Mouse (Mus musculus): ENCODE results near the gene Babam2.

Babam2 gene

DNA sequence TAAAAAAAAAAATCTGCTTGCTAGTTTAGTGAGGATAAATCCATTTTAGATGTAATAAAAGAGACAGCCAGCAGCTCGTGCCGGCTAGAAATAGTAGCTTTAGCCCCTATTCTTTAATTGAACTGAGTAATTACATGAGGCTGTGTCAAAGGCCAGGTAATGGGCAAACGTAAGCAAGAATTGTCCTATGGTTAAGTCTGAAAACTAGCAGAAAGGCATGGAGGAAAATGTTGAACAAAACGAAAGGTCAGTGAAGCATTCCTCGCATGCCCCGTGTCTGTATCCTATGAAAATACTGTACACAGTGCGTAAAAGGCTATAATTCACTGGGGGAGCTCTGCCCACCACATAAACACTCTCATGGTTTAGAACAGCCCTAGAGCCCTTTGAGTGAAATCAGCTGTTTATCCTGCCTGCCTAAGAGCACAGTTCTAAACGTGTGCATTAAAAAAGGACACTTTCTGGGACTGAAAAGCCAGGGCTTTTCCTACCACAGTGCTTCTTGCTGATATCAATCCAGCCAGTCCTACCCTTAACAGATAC lies 361.8 kb downstream of the Babam2 start:
- no peak for DNase-seq

DNA sequence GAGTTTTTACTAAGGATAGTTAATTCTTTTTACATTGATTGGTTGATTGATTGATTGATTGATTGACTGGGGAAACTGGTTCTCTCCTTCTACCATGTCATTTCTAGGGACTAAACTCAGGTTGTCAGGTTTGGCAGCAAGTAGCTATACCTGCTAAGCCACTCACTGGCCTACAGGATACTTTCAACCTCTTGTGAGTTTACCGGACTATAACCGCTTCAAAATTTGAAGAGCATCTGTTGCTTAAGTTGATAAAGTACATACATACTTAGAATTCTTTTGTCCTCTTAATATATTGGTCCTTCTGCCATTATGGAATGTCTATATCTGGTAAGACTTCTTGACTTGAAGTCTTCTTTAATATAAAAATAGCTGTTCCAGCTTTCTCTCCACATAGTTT lies 363.0 kb downstream of the Babam2 start:
- DNase-seq = no peak

- no peak for DNase-seq
Measured at GRCm38 (mm10) chr5:32061854-32062253, 364.4 kb downstream of the Babam2 start.

GRCm38 (mm10) chr5:32064341-32065105 lies 367.0 kb downstream of the Babam2 start:
- no peak for DNase-seq

DNA sequence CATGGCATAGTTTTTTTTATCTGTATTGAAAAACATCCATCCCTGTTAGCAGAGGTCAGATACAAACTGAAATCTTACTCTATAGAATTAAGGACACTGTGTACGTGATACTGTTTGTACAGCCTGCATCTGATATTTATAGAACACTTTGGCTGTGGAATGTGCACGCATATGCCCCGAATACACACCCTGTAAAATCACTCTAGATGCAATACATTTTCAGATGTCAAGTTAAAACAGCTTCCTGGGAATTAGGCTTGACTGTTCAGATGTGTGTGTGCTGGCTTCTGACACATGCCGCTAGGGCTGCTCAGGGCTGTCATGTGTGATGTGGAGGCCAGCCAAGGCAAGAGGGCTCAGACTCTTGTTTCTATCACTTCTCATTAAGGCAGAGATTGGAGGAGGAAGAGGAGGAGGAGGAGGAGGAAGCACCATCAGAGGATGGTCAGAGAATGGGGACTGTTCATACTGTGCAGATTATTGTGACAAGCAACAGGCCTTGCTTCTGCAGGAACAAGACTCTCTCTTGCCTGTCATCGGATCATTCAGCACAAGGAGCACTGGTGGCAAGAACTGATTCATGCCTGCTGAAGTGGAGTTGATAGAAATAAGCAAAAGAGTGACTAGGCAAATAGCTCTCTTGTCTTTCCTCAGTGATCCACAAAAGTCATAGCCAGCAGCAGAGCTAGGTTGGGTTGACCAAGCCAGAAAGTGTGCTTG lies 368.7 kb downstream of the Babam2 start:
- DNase-seq = no peak

DNA sequence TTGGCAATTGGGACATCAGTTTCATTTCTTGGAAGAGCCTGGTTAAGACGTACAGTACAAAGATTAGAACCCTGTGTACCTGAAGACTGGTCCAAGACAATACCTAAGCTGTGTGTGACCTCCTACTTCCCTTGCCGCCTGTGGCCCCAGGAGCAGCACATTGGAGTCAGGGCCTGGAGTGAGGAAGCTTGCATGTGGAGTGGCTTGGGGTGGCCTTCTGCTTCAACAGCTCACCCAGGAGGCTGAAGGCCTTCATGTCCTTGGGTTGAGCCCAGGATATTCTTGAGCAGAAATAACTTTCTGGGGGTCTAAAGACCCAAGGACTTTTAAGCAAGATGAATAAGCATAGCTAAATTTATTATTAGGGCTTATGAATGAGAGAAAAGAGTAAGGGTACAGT lies 369.4 kb downstream of the Babam2 start:
- no peak for DNase-seq

DNA sequence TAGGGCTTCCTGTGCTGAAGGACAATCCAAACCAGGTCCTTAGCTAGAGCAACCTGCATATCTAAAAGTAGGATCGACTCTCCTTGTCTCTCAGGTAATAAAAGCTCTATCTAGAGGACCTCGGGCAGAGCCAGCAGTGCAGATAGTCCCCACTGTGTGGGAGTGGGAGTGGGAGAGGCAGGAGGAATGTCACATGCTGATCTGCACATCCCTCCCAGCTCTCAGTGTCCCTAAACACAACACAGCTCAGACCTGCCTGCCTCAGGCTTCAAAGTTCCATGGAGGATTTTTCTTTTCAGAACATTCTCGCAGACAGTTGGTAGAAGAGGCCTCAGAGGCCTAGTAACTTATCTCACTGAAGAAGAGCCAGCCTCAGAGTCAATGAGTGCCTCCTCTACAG lies 371.1 kb downstream of the Babam2 start:
- no peak for DNase-seq

DNA sequence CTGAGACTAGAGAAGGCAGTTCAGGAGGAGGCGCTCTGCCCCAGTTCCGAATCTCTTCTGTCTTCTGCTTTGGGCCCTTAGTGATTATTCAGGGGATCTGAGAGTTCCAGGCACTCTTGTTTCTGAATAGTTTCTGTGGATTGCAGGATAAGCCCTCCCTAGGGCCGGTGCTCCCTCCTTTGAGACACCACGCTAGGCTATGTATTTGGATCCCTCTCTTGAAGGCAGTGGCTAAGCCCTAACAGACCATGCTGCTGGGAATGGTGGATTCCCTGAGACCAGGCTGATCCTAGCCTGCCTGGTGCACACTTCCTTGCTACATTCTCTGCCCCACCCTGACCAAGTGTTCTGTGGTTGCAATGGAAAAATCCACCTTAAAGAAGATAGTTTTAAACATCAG lies 371.6 kb downstream of the Babam2 start:
- DNase-seq = no peak

GRCm38 (mm10) chr5:32069566-32070169 lies 372.2 kb downstream of the Babam2 start:
- DNase-seq = no peak

DNA sequence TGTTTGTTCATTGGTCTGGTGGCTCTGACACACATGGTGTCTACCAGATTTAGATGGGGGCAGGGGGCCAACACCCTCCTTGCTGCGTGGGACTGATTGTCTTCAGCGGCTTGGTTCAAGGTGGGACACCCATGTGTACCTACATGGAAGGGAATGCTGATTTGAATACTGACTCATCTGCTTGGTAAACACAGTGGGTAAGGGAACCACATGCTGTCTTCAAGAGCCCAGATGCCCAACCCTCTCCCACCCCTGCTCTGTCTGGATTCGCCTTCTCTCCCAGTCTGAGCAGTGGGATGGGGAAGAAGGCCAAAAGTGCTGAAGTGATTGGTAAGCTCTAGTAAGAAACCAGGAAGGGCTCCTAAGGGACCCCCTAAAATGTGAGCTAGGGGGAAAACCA lies 373.3 kb downstream of the Babam2 start:
- no peak for DNase-seq

DNA sequence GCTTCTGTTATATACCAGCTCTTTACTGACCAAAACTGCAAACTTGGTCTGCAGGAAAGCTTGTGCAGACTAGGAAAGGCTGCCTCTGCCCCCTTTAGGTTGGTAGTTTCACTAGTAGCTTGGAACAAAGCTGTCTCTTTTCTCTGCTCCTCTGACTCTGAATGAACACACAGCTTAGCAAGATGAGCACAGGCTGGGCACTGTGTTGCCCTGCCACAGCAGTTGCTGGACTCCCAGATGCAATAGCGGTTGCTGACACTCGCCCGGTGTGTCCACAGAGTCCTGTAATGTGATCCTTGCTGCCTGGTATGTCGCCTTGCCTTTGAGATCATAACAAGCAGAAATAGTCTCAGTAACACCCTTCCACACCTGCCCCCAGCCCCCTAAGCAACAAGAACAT lies 373.8 kb downstream of the Babam2 start:
- DNase-seq = no peak

- no peak for DNase-seq
Measured at GRCm38 (mm10) chr5:32071824-32072223, 374.3 kb downstream of the Babam2 start.

- DNase-seq = no peak
Measured at GRCm38 (mm10) chr5:32072877-32073276, 375.4 kb downstream of the Babam2 start.

DNA sequence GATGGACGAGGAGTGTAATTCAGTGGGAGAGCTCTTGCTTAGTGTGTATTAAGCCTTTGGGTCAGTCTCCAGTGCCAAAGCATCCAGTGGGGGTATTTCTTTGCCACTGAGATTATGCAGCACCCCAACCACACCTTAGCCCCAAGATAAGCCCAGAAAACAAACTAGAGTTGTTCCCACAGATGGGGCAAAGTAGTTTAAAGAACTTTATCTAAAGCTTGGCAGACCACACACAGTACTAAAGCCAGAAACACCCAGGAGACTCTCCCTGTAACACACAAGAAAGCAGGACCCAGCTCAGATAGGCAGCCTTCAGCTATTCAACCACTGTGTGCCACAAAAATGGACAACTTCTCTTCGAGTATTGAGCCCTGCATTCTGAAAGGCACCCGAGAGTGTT lies 376.6 kb downstream of the Babam2 start:
- DNase-seq = no peak

GRCm38 (mm10) chr5:32077139-32077538 lies 379.7 kb downstream of the Babam2 start:
- DNase-seq = no peak

- DNase-seq = no peak
Measured at GRCm38 (mm10) chr5:32078986-32079385, 381.5 kb downstream of the Babam2 start.

DNA sequence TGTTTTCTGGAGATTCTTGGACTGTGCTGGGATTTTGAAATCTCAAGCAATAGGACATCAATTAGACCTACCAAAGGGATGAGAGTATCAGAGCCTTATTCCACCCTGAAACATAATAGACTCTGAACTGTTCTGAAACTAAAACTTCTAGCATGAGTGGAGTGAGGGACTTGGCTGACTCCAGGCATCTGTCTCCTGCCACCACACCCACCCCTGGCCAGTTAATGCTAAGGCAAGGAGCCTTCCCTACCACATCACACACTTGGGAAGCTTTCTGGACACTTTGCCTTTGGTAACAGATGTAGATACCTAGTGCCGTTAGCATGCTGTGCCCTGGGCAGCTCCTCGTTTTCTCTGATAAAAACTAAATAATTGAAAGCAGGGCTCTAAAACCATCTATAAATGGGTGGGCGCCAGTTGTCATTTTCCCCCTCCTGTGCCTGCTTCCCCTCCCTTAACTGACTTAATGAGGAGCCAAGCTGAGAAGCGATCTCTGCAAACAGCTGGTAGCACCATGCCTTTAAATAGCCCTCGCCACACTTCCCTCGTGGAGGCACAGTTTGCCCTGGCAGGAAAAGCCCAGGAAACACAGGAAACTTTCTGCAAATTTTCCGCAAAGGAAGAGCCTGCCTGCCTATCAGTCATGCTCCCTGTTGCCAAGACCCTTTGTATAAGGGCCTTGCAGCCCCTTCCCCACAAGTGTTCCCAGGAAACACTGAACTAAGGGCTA lies 383.2 kb downstream of the Babam2 start:
- DNase-seq = no peak

DNA sequence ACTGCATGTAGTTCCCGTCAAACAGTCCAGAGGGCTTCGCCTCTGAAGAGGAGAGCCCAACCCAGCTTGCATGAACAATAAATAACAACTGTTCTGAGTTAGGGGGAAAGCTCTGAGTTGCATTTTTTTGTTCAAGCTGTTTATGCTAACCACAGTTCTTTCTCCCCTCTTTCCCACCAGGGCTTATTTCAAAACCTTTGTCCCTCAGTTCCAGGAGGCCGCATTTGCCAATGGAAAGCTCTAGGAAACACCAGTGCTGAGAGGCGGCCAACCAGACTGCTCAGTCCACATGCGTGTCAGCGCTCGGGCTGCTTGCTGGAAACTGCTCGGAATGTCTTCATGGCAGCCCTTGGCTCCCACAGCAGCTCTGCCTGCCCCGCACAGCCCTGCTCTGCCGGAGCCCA lies 386.9 kb downstream of the Babam2 start:
- DNase-seq = no peak

DNA sequence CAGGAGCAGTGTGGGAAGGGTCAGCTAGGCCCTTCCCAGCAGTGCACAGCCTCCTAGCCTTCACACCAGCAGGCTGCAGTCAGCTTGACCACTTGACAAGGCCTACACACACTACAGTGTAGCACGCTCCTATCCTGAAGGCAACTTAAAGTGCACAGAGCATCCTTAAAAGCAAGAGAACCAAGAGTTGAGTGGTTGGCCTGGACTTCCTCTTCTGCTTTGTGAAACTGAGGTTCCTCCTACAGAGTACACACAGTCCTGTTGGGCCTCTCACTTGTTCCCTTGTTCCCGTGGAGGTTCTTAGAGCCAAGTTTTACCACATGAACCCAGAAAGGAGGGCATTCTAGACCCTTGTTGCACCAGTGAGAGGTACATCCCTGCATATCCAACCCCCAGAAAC lies 388.1 kb downstream of the Babam2 start:
- no peak for DNase-seq

- DNase-seq = no peak
Measured at GRCm38 (mm10) chr5:32085971-32086370, 388.5 kb downstream of the Babam2 start.

GRCm38 (mm10) chr5:32086526-32087090 lies 389.1 kb downstream of the Babam2 start:
- DNase-seq = no peak

- DNase-seq = no peak
Measured at GRCm38 (mm10) chr5:32089481-32089880, 392.0 kb downstream of the Babam2 start.

DNA sequence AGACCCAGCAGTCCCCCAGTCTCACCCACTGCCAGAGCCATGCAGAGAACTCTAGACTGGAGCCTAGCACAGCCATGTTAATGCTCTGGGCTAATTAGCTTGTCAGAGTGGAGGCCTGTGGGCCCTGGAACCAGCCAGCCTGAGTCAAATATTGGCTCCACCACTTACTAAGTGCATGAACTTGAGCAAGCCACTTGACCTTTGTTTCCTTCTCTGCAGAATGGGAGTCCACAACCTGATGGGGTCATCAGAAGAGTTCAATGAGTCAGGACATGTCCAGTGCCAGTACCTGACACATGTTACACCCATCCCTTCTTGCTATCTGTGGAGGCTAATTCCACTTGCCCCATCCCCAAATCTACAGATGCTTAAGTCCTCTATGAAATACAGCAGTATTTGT lies 394.8 kb downstream of the Babam2 start:
- no peak for DNase-seq

Data from cerebellum, adult 11-12 months (tissue).